Mouse (Mus musculus): Measurements from ENCODE around the gene B230118H07Rik. TPM values are rescaled to one million over a fixed set of nuclear protein-coding genes. Genes with fewer than 3 reads are reported as not detected.

The B230118H07Rik gene
- polyA plus RNA-seq, 1 experiment: 164 TPM

DNA sequence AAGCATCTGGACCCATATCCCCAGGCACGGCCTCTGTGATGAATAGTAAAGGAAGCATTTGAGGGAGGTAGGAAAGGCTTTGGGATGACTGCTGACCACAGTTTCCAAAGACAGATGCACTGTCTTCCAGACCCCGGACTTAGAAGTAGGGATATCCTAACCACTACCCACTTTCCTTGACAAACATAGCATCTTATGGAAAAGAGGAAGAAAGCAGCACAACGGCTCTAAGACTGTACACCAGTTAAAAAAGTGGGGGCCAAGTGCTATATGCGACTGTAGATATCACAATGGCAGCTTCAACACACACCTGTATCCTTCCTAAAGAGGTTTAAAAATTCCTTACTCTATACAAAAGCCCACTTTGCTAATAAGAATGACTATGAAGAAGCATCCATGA lies 31.0 kb downstream of the B230118H07Rik start:
- no peak overlapping the region for H3K4me3 ChIP-seq (ENCODE audit: insufficient read depth, low read depth, low read length)
- H3K4me1 ChIP-seq (ENCODE audit: control insufficient read depth, insufficient read depth, insufficient read length, low read length): peaks cover 3% of the 10 kb centered on the region
- H3K27ac ChIP-seq (replicated peaks; ENCODE audit: low read depth, low read length): no peak overlapping the region

DNA sequence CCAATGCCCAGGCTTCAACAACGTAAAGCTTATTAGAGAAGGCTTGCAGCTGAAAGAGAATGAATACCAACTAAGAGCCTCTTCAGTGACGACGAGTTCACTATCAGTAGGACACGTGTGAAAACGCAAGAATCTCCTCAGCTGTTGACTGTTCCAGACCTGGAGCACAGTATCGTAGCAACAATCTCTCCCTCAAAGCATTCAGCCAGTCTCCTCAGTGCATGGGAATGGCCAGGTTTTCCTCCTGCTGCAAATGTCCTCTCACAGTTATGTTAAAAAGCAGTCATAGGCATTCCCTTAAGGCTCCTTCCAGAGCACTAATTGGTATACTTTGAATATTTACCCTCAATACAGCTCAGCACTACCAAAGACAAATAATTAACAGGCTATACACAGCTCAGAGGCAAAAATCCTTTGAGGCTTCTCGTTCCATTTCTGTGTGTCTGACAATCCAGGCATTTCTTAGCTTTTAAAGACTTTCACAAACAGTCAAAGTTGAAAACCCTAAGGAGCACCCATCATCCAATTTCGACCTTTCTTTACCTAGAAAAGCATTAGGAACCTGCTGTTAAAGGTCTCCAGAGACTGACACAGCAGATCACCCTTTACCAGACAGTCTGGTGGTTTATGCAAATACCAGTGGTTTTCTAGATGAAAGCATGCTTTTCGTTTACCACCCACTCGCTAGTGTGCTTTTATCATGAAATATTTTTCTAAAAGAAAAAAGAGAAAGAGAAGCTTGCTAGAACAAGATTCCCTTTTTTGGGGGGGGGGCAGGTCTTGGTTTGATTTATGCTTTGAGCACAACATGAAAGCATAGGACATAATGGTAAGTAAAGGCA lies 33.6 kb downstream of the B230118H07Rik start:
- Histone ChIP-seq H3K27ac (replicated peaks; ENCODE audit: low read depth, low read length) (no peak overlapping the region), H3K4me1 (ENCODE audit: control insufficient read depth, insufficient read depth, insufficient read length, low read length) (0 out of 2 replicates have a peak, but pooled peaks cover 4% of the 10 kb centered on the region), H3K4me3 (ENCODE audit: insufficient read depth, low read depth, low read length) (no peak overlapping the region)

DNA sequence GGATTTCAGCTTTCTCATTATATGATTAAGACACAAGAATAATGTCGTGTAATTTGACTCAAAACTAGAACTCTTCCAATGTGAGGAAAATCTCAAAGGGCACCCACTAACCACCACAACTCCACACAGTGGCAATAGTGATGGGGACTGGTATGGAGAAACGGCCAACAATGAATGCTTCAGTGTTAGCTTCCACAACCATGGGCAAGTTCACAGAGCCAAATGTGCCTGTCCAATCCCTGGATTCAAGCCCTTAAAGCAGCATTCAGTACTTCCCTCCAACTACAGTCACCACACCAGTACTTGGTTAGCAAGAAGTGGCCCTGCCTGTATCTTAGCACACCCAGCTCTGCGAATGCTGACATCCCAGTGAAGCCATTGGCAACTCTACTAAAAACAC lies 38.5 kb downstream of the B230118H07Rik start:
- Histone ChIP-seq H3K4me1 (ENCODE audit: control insufficient read depth, insufficient read depth, insufficient read length, low read length) (0 out of 2 replicates have a peak, but pooled peaks cover 4% of the 10 kb centered on the region), H3K27ac (replicated peaks; ENCODE audit: low read depth, low read length) (no peak overlapping the region), H3K4me3 (ENCODE audit: insufficient read depth, low read depth, low read length) (no peak overlapping the region)

DNA sequence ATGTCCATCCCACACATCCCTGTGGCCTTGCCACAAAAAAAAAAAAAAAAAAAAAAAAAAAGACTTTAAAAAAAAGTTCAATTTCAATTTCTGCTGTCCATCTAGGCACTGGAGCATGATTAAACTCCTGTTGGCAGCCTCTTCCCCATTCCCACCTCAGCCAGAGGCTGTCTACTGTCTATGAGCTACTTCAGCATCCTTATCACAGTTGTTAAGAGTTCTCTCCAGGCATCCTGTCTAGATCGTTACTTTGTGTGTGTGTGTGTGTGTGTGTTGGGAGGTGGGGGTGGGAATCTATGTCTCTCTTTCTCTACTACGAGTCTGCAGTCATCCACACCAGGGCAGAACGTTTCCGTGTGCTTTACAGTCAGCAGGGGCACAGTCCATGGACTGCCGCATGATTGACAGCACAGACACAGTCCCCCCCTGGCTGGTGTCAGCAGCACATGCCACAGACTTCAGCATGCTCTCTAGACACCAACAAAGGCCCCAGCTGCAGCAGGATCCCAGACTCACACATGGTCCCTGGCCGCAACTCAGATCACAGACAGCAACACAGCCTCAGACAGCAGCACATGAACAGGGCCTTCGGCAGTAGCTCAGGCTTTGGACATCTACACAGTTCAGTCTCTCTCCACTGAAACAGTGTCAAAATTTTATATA lies 41.0 kb downstream of the B230118H07Rik start:
- no peak overlapping the region for H3K4me3 ChIP-seq (ENCODE audit: insufficient read depth, low read depth, low read length)
- 0 out of 2 replicates have a peak, but pooled peaks cover 4% of the 10 kb centered on the region for H3K4me1 ChIP-seq (ENCODE audit: control insufficient read depth, insufficient read depth, insufficient read length, low read length)
- no peak overlapping the region for H3K27ac ChIP-seq (replicated peaks; ENCODE audit: low read depth, low read length)

DNA sequence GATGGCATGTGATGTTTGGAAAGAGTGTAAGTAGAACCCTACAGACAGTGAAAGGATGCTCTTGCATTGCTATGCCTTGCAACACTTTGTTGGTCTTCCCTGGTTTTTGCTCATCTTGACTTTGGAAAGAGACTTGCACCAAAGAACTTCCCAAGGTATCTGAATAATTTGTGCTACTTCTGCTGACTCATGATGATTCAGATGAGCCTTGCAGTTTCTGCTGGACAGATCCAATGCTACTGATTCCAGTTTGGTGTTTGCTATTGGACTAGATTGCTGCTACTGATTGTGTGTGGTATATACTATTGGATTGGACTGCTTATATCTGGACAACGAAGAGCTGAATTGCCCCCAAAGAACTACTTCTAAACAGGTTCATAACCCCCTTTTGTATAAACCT lies 46.2 kb downstream of the B230118H07Rik start:
- Histone ChIP-seq H3K27ac (replicated peaks; ENCODE audit: low read depth, low read length) (no peak overlapping the region), H3K4me3 (ENCODE audit: insufficient read depth, low read depth, low read length) (no peak overlapping the region), H3K4me1 (ENCODE audit: control insufficient read depth, insufficient read depth, insufficient read length, low read length) (peaks cover 4% of the 10 kb centered on the region; the same call in 1 of the 2 replicates)

DNA sequence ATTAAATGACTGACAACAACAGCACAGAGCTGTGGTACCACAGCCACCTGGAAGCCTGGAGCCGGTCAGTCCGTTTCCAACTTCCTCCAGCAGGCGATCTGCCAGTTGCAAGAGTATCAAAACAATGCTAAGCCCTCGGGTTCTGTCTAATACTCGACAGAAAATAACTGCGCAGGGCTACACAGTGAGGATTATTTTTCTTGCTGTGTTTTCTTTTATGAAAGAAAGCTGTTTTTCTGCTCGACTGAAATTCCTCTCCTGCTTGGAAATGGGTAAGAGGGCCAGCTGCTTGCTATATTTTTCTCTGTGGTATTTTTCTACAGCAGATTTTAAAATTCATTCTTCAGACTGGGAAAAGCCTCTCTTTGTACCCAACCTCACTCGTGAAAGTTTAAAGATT lies 48.6 kb downstream of the B230118H07Rik start:
- H3K27ac ChIP-seq (replicated peaks; ENCODE audit: low read depth, low read length): no peak overlapping the region
- no peak overlapping the region for H3K4me3 ChIP-seq (ENCODE audit: insufficient read depth, low read depth, low read length)
- peaks cover 4% of the 10 kb centered on the region; the same call in 1 of the 2 replicates for H3K4me1 ChIP-seq (ENCODE audit: control insufficient read depth, insufficient read depth, insufficient read length, low read length)

DNA sequence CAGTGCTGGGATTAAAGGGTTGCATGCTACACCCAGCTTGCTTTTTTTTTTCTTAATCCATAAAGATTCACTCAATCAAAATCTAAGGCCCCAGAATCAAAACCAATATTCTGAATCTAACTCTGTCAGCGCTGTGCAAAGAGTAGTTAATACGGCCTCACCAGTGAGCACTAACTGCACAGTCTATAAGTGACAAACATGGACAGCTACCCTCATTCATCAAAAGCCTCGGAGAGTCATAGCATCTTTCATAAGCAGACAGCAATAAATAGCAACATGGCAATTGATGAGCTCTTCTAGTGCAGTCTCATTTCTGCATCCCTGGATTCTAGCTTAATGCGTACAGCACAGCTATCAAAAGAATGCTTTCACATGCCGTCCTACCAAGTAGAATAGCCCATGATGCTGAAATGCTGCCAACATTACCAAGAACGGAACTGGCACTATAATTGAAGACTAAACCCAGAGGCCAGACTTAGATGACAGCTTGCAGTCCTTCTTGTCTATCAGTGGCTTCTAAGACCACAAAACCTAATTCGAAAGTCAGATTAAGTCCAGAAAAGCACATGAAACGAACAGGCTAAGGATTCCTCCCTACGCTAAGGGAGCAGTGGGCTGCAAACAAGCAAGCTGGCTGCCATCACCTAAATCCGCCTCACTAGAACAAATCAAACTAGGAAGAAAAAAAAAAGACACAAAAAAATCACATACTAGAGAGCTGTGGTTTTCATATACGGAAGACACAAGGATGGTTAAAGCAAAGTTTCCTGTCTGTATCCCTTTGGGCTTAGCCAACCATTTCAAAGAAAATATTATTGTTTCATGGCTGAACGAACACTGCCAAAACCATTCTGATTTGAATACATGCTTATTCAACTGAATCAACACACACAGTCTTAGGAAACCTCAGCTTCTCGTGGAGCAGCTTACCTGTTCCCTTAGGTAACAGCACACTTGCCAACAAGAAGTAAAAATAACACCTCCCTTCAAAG lies 50.8 kb downstream of the B230118H07Rik start:
- H3K27ac ChIP-seq (replicated peaks; ENCODE audit: low read depth, low read length): no peak overlapping the region
- peaks cover 4% of the 10 kb centered on the region; the same call in 1 of the 2 replicates for H3K4me1 ChIP-seq (ENCODE audit: control insufficient read depth, insufficient read depth, insufficient read length, low read length)
- H3K4me3 ChIP-seq (ENCODE audit: insufficient read depth, low read depth, low read length): no peak overlapping the region

DNA sequence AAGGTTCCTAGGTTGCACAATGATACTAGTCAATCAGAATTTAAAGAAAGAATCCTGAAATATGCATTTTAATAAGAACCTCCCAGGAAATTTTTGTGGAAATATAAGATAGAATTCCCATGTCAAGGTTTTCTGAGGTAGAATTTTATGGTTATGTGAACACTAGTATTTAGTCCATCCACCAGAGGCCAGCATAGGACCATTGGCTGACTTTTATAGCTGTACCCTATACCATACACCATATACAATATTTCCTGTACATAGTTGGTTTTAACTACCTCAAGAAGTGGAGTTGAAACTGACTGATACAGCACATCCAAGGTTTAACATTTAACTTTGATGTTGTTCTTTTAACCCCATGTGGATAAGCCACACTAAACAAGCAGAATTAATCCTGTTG lies 52.1 kb downstream of the B230118H07Rik start:
- peaks cover 4% of the 10 kb centered on the region; the same call in 1 of the 2 replicates for H3K4me1 ChIP-seq (ENCODE audit: control insufficient read depth, insufficient read depth, insufficient read length, low read length)
- H3K27ac ChIP-seq (replicated peaks; ENCODE audit: low read depth, low read length): no peak overlapping the region
- H3K4me3 ChIP-seq (ENCODE audit: insufficient read depth, low read depth, low read length): no peak overlapping the region

DNA sequence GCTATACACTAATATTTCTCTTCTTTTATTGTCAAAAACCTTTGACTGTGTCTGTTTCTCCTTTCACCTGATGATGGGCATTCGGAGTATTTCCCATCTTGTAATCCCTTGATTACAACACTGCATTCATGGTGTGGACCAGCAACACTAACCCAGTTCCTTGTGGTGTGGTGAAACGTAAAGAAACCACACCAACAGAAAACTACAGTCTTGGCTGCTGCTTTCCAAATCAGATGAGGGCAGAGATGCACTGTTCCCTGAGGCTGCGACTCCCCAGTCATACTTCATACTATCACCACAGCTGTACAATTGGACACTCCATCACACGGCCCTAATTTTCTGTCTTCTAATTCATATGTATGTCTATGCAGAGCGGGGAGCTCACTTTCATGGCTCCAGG lies 54.7 kb downstream of the B230118H07Rik start:
- Histone ChIP-seq H3K27ac (replicated peaks; ENCODE audit: low read depth, low read length) (no peak overlapping the region), H3K4me3 (ENCODE audit: insufficient read depth, low read depth, low read length) (no peak overlapping the region), H3K4me1 (ENCODE audit: control insufficient read depth, insufficient read depth, insufficient read length, low read length) (no peaks in the 10 kb centered on the region)

DNA sequence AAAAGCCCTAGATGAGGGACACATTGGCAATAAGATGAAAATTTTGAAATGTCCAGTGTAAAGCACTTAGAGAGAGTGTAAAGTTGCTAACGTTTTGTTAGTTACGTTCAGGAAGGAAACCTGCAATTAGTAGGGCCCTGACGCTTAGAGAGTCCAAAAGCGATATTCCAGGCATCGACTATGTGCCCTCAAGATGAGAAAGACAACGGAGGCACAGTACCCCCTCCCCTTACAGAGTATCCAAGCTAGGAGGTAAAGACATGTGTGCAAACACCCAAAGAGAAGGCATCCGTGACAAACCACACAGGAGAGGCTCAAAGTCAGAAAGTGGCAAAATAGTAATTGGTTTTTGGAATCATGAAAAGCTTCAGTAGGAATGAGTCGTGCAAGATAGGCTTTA lies 56.4 kb downstream of the B230118H07Rik start:
- Histone ChIP-seq H3K4me3 (ENCODE audit: insufficient read depth, low read depth, low read length) (no peak overlapping the region), H3K27ac (replicated peaks; ENCODE audit: low read depth, low read length) (no peak overlapping the region), H3K4me1 (ENCODE audit: control insufficient read depth, insufficient read depth, insufficient read length, low read length) (no peaks in the 10 kb centered on the region)

DNA sequence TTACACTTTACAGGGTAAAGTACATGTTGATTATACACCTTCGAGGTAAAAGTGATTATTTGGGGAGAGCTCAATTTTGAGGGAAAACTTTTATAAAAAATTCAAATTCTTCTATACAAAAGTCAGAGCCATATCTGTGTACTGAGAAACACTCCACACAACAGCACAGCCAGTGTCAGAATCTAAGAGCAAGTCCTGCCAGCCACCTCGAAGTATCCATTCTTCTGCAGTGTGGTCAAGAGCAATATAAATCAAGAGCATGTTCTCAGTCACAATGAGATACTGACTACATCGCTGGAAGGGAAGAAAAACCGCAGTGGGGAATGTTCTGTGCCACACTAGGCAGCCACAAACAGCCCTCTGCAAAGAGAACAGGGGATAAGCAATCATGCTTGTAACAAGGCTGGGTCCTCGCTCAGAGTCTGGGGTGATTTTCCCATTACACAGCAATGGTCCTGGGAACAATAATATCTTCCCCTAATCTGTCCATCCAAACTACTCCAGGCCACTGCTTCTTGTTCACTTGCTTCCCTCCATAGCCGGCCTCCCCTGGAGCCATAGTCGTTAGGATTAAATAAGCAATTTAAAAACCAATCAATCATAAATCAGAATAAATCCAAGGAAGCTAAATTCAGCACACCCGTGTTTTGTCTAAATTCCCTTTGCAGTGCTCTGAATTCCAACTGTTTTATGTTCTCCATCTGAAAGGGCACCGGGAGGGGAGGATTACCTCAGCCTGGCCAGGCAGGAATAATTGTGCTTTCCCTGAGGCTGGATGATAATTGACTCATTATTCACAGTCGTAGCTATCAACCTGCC lies 57.1 kb downstream of the B230118H07Rik start:
- no peak overlapping the region for H3K4me3 ChIP-seq (ENCODE audit: insufficient read depth, low read depth, low read length)
- no peak overlapping the region for H3K27ac ChIP-seq (replicated peaks; ENCODE audit: low read depth, low read length)
- no peaks in the 10 kb centered on the region for H3K4me1 ChIP-seq (ENCODE audit: control insufficient read depth, insufficient read depth, insufficient read length, low read length)

DNA sequence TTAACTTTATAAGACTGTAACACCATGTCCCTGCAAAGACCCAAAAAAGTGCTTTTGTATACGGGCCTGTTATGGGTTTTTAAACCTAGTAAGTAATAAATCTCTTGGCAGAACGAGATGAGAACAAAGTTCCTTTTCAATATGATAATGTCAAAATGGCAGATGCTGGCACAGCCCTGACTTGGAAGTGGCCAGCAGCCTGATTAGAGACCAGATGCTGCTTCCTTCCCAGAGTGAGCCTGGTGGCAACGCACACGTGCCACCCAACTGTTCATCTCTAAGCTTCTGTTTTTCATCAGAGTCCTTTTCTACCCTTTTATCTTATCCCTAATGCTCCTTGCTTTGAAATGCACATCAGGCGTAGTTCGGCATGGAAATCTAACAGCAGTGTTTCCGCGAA lies 58.0 kb downstream of the B230118H07Rik start:
- no peak overlapping the region for H3K27ac ChIP-seq (replicated peaks; ENCODE audit: low read depth, low read length)
- H3K4me3 ChIP-seq (ENCODE audit: insufficient read depth, low read depth, low read length): no peak overlapping the region

DNA sequence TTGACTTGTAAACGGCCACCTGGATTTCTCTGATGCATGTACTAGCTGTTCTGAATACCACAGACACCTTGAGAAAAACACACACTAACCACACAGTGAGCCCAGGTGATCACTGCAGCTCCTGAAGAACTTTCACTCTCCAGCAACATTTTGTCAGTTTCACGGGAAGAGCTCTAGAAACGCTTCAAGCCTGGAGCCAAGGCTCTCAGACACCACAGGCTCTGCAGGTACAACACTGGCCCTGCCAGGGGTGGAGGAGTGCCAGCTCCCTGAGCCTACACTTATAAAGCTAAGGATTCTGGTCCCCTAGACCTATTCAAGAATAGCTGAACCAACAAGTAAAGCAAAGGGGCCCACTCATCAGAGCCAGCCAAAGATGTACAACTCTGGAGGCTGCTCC lies 67.9 kb downstream of the B230118H07Rik start:
- Histone ChIP-seq H3K27ac (replicated peaks; ENCODE audit: low read depth, low read length) (no peak overlapping the region), H3K4me3 (ENCODE audit: insufficient read depth, low read depth, low read length) (no peak overlapping the region), H3K4me1 (ENCODE audit: control insufficient read depth, insufficient read depth, insufficient read length, low read length) (no peaks in the 10 kb centered on the region)

More for the DNA sequence above, 58.0 kb downstream of the B230118H07Rik start:
- no peaks in the 10 kb centered on the region for H3K4me1 ChIP-seq (ENCODE audit: control insufficient read depth, insufficient read depth, insufficient read length, low read length)

DNA sequence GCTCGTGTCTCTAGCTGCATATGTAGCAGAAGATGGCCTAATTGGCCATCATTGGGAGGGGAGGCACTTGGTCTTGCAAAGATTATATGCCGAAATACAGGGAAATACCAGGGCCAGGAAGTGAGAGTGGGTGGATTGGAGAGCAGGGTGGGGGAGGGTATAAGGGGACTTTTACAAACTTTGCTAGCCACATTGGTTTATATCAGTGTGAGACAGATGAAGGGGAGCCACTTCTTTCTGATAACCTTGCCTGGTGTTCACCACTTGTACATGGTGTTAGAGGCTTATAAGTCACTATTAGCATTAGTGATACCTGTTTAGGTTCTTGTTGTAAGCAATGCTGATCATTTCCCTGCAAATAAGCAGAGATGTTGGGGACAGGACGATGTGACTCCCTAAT lies 68.4 kb downstream of the B230118H07Rik start:
- H3K4me3 ChIP-seq (ENCODE audit: insufficient read depth, low read depth, low read length): no peak overlapping the region
- H3K27ac ChIP-seq (replicated peaks; ENCODE audit: low read depth, low read length): no peak overlapping the region
- H3K4me1 ChIP-seq (ENCODE audit: control insufficient read depth, insufficient read depth, insufficient read length, low read length): no peaks in the 10 kb centered on the region

All from brown adipose tissue, adult 24 weeks (tissue).